Mouse (Mus musculus) thymus, adult 18-20 months (tissue): ENCODE results near the gene Ankrd35.
A peak's percentile ranks its signal among the peaks of the same experiment; 100 is the strongest.
"Not testable (repeated sequence)": the region's sequence is repeated elsewhere in the genome, so short reads cannot be mapped to it uniquely, and the experiment has no call there.

Source experiments
- DNase-seq, 2 experiments: peaks; one replicate each; pipeline ENCODE4 v3.0.0; 2022; ENCODE audit warnings: mixed read lengths in 2 of 2

Ankrd35 gene

DNA sequence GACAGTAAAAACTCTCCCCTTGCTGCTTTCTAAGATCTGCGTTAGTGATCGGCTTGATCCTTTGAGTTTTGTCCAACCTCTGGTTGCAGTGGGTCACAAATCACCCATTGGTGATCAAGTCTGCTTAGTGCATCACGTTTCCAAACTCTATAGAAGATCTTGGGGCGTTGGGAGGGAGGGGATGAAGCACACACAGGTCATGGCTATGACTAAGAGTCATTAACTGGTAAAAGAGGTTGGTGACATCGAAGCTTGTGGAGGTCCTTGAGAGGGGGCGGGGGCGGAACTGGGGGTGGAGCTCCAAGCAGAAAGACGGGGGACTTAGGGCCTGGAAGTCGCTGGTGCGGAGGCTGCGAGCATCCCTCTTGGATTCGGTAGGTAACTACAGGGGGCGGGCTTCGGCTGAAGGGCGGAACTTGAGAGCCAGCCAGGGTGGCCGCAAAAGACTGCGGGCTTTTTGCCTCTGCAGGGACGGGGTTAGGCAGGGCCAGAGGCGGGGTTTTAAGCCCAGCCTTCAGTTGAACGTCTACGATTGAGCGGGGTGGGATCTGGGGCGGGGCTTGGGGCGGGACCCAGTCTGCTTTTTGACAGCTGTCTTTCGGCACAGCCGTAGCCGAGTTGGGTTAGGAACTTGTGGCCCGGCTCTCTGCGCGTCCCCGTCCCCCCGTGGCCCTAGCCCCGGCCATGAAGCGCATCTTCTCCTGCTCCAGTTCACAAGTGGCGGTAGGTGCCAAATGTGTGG, at the start of gene Ankrd35:
Gene Ankrd35, plus strand, starts transcription at position 405 of the 742 bp plus-strand sequence.
- DNase-seq = peak; percentile 66 to 76

DNA sequence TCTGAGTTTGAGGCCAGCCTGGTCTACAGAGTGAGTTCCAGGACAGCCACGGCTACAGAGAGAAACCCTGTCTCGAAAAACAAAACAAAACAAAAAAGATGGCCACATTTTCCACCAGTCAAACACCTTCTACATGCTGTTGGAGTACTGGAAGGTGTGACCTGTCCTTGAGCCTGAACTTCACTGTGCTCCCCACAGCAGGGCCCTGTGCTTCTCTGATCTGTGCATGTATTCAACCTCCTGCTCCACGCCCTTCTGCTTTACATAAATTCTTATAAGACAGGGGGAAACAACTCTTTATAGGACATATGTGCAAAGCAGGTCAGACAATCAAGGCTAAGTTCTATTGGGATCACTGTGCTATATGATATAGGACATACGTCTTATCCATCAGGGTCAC, 46.7 kb upstream of the Ankrd35 start:
- no peak for DNase-seq

DNA sequence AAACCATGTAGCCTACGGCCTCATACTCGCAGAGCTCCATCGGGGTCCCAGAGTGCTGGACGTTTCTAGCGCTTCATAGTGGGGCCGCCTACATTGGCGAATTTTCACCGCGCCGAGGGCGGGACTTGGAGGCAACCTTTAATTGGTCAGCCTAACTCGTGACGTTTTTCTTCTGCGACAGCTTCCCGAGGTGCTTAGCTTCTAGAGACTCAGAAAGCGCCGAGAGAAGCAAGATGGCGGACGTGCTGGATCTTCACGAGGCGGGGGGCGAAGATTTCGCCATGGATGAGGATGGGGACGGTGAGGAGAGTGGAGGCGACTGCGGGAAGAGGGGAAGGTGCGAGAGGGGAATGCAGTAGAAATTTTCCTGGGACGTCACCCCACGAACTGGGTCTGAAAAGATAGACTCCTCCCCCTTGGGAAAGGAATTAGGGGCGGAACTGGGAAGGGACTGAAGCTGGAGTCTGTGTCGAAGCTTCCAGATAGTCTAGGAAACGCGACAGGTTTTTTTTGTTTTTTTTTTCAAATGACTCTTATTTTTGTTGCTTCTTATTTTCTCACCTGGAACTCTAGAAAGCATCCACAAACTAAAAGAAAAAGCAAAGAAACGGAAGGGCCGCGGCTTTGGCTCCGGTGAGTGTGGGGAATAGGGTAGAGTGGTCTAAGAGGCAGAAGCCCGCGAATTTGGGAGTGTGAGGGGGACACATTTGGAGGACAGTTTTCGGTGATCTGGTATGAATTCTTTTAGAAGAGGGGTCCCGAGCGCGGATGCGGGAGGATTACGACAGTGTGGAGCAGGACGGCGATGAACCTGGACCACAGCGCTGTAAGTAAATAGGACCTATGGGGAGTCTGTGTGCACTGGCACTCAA, 40.0 kb upstream of the Ankrd35 start, which contains the start of gene Rbm8a:
Gene Rbm8a, plus strand, starts transcription at position 205 of the 872 bp plus-strand sequence.
- peak; percentile 87 to 91 for DNase-seq

DNA sequence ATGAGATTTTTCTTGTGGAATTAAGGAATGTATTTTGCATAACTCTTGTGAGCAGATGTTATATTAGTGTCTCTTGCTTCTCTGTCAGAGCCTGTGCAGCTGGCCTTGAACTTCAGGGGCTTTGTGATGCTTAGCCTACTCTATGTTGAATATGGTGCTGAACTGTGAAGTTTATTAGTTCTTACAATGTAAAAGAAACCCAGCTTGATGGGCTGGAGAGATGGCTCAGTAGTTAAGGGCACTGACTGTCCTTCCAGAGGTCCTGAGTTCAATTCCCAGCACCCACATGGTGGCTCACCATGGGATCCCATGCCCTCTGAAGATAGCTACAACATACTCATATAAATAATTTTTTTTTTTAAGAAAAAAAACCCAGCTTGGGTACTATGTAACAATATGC, 37.9 kb upstream of the Ankrd35 start:
- no peak for DNase-seq

DNA sequence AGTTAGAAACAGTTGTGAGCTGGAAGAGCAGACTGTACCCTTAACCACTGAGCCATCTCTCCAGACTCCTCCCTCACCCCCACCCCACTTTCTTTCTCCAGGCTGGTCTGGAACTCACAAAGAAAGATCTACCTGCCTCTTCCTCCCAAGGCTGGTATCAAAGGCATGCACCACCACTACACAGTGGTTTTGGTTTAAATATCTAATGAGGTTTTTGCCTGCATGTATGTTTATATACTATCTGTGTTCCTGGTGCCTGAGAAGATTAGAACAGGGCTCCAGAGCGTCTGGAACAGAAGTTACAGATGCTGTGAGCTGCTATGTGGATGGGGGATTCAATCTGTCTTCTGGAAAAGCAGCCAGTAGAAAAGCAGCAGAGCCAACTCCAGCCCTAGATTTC, 35.9 kb upstream of the Ankrd35 start:
- no peak for DNase-seq

DNA sequence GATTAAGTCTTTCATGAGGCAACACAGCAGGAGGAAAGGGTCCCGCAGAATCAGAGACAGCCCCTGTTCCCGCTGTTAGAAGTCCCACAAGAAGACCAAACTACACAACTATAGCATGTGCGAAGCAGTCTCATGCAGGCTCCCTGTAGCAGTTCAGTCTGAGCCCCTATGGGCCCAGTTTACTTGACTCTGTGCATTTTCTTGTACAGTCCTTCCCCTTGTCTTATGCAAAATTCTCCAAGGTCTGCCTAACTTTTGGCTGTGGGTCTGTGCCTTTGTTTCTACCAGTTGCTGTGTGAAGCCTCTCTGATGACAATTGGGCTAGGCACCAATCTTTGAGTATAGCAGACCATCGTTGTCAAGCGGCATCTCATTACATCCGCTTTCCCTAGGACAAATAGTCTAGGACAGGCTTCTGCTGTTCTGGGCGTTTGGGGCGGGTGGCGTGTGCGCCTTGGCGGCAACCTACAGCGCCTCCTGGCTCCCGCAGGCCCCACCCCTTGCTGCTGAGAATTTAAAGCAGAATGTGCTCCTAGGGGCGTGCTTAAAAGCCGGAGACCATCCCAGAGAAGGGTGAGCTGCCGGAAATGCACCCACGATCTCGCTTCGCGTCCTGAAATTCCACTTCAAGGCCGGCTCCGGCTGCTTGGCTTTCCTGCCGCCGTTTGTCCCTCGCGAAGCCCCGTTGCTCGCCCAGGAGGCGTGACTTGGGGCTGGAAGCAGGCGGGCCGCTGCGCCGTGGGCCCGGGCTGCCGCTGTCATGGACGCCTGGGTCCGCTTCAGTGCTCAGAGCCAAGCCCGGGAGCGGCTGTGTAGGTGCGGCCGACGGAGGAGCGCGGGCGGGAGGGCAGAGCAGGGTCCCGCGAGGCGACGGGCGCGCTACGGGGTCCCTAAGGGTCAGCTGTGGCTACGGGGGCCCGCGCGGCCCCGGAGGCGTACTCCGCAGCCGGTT, 34.7 kb upstream of the Ankrd35 start, which contains the start of the genes Pex11b and Gm42957:
Gene Pex11b, plus strand, starts transcription at position 449 of the 952 bp plus-strand sequence.
Gene Gm42957, plus strand, starts transcription at position 547 of the 952 bp plus-strand sequence.
- DNase-seq = peak; percentile 71 to 82

DNA sequence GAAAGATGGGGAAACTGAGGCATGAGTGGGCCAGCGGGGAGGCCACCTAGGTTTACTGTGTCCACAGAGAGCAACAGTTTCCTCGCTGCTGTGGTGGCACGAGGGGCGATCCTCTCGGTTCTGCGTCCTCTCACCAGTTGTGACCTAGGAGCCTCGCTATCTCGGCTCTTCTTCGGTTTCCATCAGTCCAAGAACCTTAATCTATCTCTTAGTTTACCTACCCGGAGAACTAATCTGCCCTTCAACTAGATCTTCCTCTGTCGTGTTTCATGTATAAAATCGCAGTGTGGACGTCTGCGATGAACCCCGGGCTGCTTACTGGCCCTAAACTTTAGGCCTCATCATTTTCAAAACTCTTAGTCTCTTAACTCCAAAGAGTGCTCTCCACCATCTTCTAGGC, 34.0 kb upstream of the Ankrd35 start:
- no peak for DNase-seq

DNA sequence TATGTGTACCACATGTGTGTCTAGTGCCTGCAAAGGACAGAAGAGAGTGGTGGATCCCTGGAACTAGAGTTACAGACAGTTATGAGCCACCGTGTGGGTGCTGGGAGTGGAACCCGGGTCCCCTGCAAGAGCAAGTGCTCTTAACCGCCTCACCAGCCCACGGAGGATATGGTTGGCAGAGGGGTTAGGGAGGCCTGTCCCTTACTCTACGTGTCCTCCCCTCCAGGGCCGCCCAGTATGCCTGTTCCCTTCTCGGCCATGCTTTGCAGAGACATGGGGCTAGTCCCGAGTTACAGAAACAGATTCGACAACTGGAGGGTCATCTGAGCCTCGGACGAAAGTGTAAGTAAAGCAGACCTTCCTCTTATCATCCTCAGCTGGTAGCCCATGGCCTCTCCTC, 33.5 kb upstream of the Ankrd35 start:
- no peak for DNase-seq

DNA sequence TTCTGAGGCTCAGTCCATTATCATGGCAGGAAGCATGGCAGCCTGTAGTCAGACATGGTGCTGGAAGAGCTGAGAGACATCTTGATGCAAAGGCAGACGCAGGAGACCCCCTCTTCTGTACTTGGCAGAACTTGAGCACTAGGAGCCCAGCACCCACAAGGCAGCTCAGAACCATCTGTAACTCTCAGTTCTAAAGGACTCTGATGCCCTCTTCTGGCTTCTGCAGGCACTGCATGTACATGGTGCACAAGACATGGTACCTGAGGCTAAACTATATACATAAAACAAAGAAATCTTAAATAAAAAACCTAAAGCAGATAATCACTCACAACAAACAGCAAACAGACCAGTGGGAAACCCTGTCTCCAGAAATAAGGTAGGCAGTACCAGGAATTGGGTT, 30.7 kb upstream of the Ankrd35 start:
- peak; percentile 32 to 58 for DNase-seq

DNA sequence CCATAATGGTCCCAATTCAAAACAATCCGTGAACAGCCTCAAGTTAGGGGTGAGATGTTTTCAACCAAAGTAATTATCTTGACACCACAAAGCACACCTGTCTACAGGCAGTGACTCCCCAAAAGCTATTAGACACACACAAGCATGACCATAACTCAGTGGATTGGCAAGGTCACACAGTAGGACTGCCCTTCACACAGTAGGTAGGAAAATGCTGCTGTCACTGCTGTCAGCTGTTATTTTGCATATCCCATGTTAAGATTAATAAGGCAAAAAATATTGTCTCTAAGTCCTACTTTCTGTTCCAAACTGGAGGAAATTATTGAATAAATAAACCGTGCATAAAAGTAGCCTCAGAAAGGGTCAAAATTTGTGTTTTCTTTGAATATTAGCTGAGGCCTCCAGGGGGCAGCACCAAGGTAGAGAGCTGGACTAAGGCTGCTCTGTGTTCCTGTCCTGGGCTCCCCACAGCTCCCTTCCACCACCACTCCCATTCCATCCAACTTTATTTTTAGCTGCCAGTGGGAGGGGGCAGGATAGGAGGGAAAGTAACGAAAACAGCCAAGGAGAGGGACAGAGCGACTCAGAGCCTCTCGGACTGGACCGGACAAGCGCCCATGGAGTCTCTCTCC, 24.8 kb upstream of the Ankrd35 start, which contains the start of gene Itga10:
Gene Itga10, plus strand, starts transcription at position 567 of the 632 bp plus-strand sequence.
- no peak for DNase-seq

DNA sequence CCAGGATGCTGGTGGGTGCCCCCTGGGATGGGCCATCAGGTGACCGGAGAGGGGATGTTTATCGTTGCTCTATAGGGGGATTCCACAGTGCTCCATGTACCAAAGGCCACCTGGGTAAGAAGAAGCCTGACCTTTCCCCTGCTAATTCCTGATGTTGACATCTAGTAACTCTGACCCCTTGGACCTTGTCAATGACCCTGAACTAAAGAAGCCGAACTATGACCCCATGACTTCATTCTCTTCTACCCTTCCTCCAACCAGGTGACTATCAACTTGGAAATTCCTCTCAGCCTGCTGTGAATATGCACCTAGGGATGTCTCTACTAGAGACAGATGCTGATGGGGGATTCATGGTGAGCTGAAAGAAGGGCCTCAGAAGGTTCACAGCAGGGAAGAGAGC, 22.6 kb upstream of the Ankrd35 start:
- no peak for DNase-seq

DNA sequence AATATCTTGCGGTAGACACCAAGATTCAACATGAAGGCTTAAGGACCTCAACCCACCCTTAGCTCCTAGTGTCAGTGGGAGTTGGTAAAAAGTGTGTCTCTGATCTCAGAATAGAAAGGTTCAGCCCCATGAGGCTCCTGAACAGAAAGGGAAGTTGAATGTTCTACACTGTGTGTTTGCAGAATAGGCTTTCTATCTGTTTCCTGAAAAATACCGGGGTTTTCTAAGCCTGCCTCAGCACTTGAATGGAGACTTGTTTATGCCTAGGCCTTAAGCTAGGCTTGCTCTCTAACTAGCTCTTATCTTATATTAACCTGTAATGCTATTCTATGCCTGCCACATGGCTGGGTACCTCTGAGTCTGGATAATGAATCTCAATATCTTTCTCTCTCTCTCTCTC, 9.0 kb upstream of the Ankrd35 start:
- no peak for DNase-seq

DNA sequence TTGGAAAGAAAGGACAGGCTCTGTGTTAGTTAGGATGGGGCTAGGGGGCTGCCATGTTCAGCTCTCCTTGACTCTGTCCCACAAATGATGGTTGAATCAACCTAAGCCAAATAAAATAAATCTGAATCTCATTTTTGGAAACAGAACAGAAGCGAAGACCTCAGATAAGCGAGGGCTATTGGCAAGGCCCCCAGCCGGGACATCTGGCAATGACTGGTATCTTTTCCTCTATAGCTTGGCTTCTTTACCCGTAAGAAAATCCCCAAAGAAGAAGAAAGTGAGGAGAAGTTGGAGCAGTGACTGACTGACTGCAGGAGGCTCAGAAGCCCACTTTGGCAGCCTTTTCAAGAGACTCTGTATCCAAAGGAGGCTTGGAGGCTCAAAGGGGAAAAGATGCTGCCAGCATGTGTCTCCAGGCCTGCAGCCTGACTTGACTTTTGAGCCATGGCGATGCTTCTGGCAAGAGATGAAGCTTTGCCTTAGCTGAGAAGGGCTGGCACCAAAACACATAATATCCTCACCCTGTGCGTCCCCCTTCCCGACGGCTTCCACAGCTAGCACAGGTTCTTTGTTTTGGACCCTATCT, 7.1 kb upstream of the Ankrd35 start:
- no peak for DNase-seq

DNA sequence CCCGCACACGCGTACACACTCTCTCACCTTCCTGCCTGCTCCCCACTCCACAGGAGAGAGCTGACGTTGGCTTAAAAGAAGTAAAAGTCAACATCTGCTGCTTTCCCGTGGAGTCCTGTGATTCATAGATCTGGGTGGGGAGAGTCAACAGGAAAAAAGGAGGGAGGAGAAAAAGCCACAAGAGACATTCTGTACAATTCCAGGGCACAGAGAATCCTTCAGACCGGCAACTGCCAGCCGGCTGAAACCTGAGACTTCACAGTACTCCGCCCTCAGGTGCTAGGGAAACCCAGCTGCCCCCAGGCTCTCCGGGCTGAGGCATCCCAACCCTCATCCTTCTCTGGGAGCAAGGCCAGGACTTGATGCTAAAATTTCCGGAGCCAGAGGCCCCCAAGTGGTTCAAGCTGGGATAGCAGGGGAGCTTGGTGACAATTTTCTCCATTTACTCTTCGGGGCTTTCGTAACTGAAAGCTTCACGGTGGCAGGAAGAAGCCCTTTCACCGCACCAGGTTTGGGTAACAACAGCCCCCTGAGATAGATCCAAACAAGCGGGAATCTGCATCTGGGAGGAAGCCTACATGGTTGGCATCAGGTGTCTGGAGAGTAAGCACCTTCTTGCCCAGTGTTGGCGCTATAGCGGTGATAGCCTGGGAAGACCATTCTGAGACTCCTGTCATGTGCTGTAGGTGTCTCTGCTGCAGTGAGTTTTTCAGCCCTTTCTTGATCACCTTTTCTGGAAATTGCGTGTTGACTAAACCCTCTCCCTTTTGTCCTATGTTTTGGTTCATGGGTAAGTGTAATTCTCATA, 6.3 kb upstream of the Ankrd35 start:
- DNase-seq = peak; percentile 24 to 43

DNA sequence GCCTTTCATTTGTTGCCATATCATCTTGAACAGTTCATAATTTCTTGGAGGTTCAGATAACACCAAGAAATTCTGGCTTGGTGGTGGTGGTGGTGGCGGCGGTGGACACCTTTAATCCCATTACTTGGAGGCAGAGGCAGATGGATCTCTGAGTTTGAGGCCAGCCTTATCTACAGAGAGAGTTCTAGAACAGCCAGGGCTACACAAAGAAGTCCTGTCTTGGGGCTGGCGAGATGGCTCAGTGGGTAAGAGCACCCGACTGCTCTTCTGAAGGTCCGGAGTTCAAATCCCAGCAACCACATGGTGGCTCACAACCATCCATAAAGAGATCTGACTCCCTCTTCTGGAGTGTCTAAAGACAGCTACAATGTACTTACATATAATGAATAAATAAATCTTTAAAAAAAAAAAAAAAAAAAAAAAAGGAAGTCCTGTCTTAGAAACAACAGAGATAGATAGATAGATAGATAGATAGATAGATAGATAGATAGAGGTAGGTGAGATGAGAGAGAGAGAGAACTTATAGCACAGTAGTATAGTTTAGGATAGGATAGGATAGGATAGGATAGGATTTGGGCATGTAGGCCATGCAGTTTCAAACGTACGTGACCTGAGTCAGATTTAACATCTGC, 4.1 kb upstream of the Ankrd35 start:
- not testable (repeated sequence) for DNase-seq

DNA sequence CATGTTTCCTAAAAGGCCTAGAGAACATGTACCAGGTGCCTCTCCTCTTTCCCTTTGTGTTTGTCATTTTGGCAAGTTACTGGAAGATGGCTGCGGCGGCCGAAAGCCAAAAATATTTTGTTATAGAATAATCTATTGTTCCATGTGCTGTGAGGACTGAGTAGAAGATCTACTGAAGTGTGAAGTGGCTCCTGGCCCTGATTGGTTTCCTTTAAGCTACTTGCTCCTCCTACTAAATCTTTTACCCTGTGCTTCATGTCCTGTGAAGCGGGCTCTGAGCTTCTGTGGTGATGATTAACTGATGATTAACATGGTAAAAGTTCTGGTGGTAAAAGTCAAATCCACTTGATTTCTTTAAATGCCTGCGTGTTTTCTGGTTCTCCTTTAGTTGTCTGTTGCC, 3.0 kb upstream of the Ankrd35 start:
- DNase-seq = no peak

DNA sequence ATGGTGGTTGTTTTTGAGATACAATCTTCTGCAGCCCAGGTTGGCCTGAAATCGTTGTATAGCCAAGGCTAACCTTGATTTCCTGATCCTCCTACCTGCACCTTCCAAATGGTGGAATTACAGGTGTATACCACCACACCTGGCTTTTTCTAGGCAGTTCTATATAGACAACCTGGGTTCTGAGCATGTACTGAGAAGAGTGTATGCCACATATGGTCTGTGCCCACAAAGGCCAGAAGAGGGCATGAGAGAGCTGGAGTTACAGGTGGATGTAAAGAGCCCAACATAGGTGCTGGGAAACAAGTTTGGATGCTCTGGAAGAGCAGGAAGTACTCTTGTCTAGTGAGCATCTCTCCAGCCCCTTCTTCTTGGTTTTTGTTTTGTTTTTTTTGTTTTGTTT, 2.6 kb upstream of the Ankrd35 start:
- DNase-seq = no peak

DNA sequence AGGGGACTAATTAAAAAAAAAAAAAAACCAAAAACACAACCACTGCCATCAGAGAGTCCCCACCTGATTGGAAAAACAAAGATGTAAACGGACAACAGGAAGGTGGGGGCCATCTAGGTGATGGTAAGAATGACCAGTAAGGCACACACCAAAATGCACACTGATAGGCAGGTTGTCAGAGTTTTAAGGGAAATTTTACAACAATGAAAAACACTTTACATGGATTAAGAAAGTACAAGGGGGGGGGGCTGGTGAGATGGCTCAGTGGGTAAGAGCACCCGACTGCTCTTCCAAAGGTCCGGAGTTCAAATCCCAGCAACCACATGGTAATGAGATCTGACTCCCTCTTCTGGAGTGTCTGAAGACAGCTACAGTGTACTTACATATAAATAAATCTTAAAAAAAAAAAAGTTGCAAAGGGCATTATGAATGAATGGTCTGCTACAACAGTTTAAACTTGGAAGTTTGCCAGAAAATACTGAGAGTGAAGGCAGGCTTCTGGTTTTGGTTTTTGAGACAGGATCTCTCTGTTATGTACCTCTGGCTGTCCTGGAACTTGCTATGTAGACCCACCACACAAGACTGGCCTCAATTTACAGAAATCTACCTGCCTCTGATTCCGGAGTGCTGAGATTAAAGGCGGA, 1.4 kb upstream of the Ankrd35 start:
- no peak for DNase-seq

DNA sequence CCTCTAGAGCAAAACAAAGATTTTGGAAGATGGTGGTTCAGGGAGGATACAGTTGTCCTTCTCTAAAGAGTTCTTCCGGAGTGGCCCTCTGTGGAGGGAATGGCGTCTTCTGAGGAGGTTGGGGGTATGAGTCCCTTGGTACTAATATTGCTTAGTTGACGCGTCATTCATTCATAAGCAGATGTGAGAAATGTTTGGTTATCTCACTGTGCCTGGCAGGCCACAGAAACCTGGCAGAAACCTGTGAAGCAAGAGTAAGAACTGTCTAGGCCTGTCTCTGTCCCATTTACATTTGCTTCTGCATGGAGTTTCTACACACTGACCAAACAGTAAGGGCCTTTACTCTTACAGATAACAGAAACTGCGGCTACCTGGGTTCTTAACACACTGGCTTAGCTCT, 1.6 kb downstream of the Ankrd35 start:
- no peak for DNase-seq

DNA sequence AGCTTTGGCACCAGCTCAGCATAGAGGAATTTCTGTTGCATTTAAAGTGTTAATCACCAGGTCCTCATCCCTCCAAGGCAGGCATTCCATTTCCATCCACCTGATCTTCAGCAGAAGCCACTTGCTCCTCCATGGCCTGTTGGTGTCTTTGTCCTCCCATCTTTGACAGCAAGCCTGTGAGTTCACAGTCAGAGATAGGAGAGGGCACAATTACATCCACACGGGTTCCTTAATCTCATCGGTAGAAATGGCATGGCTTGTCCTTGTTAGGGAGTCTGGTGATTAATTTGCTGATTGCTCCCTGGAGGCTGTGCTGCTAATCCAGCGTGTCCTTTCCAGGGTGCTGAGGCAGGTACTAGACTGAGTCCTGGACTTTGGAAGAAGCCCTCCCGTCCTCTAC, 3.6 kb downstream of the Ankrd35 start:
- no peak for DNase-seq
